Mouse (Mus musculus) small intestine, adult 2 months (tissue): ENCODE measurements around the gene Treml1.

Experiments used
- CTCF ChIP-seq: fragments of 200-500 bp; IDR thresholded peaks from 2 replicates; pipeline ENCODE4 v1.5.1; 2012; ENCODE audit warnings: low read depth, mild to moderate bottlenecking, control low read depth, inconsistent platforms, low read length, moderate library complexity, mixed read lengths; ENCODE audit not compliant: insufficient replicate concordance, insufficient read length; ENCODE audit errors: extremely low read depth
- POLR2A ChIP-seq: fragments of 200-500 bp; IDR thresholded peaks from 2 replicates; pipeline ENCODE4 v1.6.1; 2012; ENCODE audit warnings: low read depth, mild to moderate bottlenecking, control low read depth, inconsistent platforms, low read length, moderate library complexity

DNA sequence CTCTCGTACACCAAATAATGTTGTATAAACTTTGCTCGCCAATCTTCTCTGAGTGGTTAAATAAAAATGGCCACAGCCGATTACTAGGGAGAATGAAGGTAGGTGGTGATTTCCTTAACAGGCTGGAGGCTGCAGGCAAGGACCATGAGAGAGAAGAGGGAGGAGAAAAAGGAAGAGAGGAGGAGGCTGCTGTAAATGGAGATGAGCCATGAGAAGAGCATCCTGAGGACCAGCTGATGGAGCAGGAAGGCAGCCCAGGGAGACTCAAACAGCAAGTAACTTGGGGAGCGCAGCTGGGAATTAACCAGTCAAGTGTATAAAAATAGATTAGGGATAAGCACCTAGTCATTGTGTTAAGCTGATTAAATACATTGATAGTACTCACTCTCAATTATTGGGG lies 25.5 kb upstream of the Treml1 start:
- TF ChIP-seq CTCF (no peak), POLR2A (no peak)
